Mouse (Mus musculus) spleen, adult 2 months (tissue): Measurements from ENCODE around the gene Map4k2.

Experiments
- CTCF ChIP-seq: fragments of 200-500 bp; IDR thresholded peaks from 2 replicates; pipeline ENCODE4 v1.5.1; 2011; ENCODE audit warnings: mild to moderate bottlenecking, inconsistent platforms; ENCODE audit not compliant: insufficient read depth, insufficient read length, insufficient replicate concordance; ENCODE audit errors: extremely low read depth
- POLR2A ChIP-seq: fragments of 200-500 bp; IDR thresholded peaks from 2 replicates; pipeline ENCODE4 v1.6.1; 2011; ENCODE audit warnings: low read depth, low read length, inconsistent platforms

GRCm38 (mm10) chr19:6393637-6394036 is 52.7 kb downstream of the Map4k2 start:
- no peak for TF ChIP-seq CTCF
- TF ChIP-seq POLR2A: no peak
